Mouse (Mus musculus) thymus, postnatal 25 days (tissue): Measurements from ENCODE around the gene Eif3c.
A peak's percentile ranks its signal among the peaks of the same experiment; 100 is the strongest.

Experiments
- DNase-seq: peaks from one replicate; pipeline ENCODE4 v3.0.0; 2022

Eif3c gene

DNA sequence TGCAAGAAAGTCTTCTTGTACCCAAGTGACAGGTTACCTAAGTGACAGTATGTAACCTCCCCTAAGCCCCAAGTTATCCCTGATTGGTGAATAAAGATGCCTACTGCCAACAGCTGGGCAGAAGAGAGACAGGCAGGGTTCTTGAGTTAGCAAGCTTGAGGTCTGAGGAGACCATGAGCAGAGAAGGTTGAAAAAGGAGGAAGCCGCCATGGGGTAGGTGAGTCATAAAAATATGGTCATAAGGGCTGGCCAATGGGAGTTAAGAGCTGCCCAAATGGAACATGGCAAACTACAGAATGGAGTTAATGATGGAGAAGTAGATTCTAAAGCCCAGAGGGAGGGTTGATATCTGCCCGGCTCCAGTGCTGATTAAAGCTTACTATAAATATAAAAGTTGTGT, 20.6 kb downstream of the Eif3c start:
- no peak for DNase-seq

DNA sequence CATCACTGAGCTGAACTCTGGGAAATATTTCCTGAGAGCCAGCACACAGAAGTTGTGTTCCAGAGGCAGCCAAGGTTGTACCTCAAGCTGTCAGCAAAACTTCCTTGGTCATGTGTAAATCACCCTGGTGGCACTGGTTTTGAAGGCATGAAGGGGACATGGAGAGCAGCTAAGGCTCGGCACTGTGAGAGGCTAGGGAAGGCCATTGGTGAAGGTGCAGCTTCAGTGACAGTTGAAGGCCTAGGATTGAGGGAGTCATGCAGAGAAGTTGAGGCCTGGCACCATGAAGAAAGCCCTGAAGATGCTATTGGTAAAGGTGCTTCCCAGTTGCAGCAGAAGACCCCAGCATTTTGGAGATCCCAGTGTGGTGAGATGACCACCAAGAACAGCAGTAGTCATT, 24.6 kb downstream of the Eif3c start:
- DNase-seq, result no peak

GRCm38 (mm10) chr7:126537820-126538585, 28.2 kb downstream of the Eif3c start:
- peak; percentile 24 for DNase-seq

GRCm38 (mm10) chr7:126536466-126536865, 29.7 kb downstream of the Eif3c start:
- no peak for DNase-seq

DNA sequence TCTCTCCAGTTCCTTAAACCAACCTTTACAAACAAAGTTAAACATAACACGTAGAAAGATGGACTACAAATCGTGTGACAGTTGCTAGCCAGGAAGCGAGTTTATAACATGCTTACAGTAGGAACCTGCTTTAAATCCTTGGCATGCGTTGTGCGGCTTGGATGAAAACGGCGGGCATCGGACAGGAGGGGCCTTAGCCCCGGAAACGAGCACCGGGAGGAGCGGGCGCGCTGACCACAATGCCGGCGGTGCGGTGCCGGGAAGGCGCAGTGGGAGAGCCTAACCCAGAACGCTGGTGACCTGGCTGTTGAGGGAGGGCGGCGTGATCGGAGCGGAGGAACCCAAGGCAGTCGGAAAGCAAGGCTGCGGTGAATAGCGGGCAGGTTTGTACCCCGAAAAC, 30.4 kb downstream of the Eif3c start:
- DNase-seq, result no peak

DNA sequence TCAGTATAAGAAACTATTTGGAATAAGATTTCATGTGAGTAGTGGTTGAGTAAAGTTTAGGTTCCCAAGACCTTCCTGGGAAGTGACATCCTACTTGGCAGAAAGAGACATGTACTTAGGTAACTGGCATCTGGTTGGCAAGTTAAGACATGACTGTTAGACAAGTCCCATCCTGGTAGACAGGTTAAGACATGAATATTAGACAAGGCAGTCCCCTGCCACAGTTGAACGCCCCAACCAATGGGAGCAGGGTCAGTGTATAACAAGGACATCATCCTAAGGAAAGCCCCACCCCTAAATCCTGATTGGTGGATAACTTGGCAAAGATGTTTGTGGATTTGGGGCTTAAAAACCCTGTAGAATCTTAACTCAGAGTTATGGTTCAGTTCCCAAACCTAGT, 32.8 kb downstream of the Eif3c start:
- DNase-seq, result no peak

GRCm38 (mm10) chr7:126528166-126528577, 38.0 kb downstream of the Eif3c start:
- DNase-seq, result peak; percentile 22

- DNase-seq, result no peak
Measured at GRCm38 (mm10) chr7:126523316-126523715, 42.9 kb downstream of the Eif3c start.

GRCm38 (mm10) chr7:126519513-126519912, 46.7 kb downstream of the Eif3c start:
- DNase-seq, result no peak

DNA sequence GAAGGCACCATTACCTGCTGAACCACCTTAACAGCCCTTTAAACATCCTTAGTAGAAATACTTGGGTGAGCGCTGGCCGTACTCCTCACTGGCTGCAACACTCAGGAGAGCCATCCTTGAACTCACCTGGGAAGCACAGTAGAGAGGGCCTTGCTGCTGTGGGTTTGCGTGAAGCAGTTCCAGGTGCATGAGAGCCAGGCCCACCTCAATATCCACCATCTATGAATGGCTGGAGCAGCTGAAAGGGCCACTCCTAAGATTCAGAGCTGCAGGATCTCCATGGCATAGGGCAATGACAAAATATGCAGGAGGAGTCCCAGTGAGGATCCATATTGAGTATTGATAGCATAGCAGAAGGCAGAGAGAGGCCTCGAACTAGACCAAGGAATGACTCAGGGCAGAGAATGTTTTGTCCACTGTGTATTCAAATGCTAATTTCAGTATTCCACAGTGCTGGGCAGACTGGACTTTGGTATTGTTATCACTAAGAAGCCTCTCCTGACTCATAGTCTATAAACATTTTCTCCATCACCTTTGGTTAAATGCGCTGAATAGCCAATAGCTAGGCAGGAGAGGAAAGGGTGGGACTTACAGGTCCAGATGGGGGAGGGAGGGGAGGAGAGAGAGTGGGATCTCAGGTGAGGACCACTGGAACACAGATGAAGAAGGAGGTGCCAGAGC, 47.8 kb downstream of the Eif3c start:
- DNase-seq, result no peak

DNA sequence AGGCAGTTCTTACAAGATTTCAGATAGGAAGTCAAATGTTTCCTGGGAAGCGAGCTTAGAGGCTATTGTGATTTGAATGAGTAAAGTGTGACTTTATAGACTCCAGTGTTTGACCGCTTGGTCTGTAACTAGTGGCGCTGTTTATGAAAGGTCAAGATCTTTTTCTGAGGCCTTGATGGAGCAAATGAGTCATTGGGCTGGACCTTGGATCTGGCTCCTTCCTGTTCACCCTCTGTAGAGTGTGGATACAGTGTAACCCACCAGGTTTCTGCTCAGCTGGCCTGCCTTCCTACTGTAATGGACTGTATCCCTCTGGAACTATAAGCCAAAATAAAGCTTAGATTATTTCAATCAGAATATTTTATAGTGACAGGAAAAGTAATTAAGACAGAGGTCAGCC, 54.9 kb downstream of the Eif3c start:
- DNase-seq, result no peak

DNA sequence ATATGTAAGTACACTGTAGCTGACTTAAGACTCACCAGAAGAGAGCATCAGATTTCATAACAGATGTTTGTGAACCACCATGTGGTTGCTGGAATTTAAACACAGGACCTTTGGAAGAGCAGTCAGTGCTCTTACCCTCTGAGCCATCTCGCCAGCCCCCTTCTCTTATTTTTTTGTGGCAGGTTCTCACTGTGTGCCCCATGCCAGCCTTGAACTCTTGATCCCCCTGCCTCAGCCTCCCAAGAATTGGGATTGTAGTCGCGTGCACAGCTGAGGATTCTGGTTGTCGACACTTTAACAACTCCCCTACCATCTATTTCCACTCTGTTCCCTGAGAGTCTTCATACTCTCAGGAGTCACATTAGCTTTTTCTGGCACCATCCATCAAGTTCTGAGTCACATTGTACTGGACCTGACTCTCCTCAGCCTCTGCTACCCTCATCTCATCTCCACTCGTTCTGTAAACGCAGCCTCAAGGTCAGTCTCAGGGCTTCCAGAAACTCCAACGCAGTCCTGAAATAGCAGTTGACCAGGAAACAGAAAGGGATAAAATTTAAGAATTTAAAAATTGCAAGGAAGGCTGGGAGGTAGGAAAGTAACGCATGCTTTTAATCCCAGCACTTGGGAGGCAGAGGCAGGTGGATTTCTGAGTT, 59.0 kb downstream of the Eif3c start:
- no peak for DNase-seq

GRCm38 (mm10) chr7:126504913-126505312, 61.3 kb downstream of the Eif3c start:
- no peak for DNase-seq

- peak; percentile 99 for DNase-seq
Measured at GRCm38 (mm10) chr7:126503273-126503878, 62.8 kb downstream of the Eif3c start, which contains the start of gene Atxn2l. Atxn2l (minus strand) TSS chr7:126503437.

DNA sequence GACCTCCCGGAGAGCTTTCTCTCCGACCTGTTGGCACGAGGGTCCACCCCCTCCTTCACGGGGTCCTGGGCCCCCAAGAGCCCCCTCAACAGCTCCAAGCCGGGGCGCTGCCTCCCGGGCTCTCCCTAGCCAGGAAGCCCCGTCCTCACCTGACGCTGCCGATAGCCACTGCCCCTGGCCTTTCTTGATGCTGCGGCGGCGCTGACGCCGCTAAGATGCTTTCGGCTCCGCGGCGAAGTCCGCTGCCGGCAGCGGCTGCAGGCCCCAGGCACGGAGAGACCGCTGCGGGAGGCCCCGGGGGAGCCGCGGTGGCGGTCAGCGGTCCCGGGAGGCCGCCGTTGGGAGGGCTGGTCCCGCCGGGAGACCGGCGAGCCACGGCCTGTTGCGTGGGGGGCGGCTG, 63.5 kb downstream of the Eif3c start:
- no peak for DNase-seq

DNA sequence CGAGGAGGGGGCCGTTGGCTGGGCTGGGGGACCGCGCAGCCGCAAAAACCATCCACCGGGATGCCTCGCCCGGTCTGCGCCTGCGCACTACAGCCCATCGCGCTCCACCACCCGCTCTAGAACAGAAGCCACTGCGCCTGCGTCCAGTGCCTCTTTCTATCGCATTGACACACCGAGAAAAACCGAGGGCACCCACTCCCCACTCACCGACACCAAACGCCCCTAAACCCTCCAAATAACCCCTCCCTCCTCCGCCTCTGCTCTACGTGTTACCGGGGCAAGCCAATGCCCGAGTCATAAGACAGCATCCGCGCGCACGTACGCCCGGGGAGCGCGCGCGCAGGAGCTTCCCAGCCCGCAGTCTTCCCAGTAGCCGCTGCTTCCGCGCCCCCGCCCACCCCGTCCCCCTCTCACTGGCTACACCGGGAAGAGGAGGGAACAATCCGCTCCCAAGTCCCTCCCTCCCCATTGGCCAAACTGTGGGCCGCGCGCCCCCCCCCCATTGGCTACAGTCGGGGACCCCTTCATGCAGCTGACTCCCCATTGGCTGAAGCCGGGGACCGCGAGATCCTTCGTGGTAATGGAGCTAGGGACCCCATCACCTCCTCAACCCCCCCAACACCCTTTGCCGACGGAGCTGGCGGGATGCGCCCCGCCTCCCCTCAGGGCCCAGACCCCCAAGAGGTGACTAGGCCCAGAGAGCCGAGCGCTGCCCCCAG, 64.0 kb downstream of the Eif3c start:
- peak; percentile 91 for DNase-seq

GRCm38 (mm10) chr7:126501684-126502022, 64.6 kb downstream of the Eif3c start:
- no peak for DNase-seq

DNA sequence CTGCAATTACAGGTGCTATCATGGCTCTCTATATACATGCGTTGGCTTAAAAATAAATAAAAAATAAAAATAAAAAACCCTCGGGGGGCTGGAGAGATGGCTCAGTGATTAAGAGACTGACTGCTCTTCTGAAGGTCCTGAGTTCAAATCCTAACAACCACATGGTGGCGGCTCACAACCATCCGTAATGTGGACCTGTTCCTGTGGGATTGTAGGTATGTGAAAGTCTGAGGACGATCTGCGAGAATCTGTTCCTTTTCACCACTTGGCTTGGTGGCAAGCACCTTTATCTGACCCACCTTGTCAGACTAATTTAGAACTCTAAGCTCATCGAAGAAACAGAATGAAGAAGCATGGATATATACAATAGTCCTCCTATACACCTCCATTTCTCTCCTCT, 66.8 kb downstream of the Eif3c start:
- DNase-seq, result no peak

DNA sequence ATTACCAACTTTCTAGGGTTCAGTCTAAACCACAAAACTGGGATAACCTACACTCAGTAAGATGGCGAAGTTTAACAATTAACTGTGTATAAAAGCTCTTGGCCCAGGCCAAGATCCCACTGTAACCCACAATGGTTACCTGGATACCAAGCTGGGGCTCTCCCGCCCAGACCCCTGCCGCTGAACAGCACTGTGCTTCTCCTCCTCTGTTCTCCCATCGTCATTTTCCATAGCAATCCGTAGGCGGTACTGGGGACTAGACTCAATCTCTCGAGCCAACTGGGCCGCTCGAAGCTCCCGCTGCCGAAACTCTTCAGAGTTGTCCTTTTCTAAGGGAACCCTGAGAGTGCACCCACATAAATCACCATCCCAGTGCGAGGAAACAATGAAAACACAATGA, 68.2 kb downstream of the Eif3c start:
- no peak for DNase-seq

GRCm38 (mm10) chr7:126496475-126496874, 69.7 kb downstream of the Eif3c start:
- no peak for DNase-seq
